Mouse (Mus musculus) cerebellum, adult 9-10 months (tissue): Measurements from ENCODE around the gene Gm28372.

Experiments used
- DNase-seq: peaks from one replicate; pipeline ENCODE4 v3.0.0; 2022

Gene Gm28372

DNA sequence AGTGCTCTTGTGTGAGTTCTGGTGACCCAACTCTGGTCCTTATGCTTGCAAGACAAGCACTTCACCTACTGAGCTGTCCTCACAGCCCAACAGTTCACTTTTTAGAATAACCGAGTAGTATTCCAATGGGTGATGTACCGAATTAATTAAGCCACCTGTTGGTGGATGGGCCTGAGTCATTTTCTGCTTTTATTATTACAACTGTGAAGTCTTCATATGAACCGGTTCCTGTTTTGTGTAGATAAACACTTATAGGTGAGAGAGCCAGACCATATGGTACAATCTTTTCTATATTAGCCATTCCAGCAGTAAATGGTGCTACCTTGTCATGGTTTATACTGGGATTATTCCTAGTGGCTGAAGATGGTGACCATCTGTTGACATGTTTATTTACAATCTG lies 7.7 kb downstream of the Gm28372 start:
- no peak for DNase-seq

DNA sequence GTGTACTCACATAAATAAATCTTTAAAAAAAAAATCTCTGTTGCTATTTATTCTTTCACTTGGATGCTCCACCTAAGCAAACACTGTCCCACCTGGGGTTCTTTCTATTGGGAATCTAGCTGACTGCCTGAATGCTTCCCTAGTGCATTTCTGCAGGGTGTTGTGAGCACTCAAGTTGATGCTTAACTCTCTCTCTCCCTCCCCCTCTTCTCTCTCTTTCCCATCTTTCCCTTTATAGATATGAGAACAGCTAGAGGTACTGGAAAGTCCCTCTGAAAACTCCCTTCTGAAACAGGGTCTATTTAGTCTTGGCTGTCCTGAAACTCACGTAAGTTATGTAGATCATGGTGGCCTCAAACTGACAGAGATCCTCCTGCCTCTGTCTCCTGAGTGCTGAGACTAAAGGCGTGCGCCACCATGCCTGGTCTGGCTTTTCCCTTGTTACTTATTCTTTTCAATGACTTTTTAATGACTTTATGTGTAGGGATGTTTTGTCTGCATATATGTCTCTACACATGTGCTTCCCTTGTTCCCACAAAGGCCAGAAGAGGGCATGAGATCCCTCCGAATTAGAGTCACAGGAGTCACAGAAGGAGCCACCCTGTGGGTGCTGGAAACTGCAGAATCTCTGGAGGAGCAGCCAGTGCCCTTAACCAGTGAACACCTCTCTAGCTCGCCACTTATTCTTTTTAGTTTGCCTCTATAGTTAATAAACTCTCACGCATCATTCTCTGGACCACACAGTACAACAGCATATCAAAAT lies 9.2 kb downstream of the Gm28372 start:
- no peak for DNase-seq

DNA sequence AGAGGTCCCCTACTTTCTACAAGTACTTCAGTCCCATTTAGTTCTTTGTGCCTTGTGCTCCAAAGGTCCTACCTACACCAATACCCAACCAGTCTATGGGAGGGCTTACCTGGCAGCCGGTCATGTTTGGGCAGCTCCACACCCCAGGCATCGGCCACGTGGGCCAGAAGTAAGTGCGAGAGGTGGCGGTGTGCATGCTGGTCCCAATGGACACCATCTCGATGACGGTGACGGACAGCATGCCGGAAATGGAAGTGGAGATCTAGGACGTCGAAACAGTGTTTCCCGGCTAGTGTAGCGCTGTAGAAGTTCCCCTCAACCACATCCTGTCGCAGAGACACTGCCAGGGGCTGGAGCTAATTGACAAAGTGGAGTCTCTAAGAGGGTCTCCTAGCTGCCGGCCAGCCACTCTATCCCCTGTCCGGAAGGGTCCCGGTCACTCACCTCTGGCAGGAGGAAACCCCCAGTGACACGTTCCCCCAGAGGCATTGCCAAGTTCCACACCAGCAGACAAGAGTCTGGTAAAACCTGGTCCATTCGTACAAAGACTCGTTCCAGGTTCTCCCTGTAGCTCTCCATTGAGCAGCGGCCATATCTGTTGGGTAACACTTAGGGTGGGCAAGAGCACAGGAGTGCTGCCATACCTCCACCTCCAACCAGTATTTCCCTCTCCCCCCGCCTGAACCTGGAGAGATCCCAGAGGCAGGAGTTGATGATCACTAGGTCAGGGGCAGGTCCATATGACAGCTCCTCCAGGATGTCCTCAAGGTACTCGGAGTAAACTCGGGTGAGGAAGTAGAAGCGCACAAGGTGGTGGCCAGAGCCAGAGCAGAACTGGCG lies 17.0 kb downstream of the Gm28372 start:
- peak; percentile 36 for DNase-seq

DNA sequence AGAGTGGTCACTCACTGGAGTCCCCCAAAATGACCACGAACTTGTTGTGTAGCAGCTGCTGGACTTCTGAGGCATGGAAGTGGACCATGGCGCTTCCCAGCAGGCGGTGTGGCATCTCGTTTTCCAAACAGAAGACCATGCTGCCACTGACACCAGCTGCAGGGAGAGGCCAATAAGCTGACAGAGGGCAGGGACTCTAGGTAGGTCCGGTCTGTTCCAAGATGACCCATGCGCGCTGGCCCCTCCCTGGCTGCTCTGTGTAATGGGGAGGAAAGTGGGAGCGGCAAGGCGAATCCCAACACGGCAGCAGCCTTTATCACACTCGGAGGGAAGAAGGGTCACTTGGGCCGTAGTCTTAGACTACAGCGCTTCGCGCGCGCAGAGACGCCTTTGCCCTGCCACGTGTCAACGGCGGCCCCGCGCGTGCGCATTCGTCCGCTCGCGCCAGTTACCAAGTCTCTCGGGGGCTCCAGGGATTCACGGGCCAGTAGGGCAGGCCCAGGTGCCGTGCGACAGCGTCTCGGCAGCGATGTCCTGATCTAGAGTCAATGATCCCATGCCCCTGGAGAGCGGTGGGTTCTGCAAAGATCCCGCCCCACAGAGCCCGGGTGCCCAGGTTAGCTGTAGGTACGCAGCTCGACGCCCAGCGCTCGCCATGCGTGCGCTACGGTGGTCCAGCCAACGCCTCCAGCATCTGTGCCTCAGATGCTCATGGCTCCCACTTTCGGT lies 18.5 kb downstream of the Gm28372 start:
- peak; percentile 86 for DNase-seq

DNA sequence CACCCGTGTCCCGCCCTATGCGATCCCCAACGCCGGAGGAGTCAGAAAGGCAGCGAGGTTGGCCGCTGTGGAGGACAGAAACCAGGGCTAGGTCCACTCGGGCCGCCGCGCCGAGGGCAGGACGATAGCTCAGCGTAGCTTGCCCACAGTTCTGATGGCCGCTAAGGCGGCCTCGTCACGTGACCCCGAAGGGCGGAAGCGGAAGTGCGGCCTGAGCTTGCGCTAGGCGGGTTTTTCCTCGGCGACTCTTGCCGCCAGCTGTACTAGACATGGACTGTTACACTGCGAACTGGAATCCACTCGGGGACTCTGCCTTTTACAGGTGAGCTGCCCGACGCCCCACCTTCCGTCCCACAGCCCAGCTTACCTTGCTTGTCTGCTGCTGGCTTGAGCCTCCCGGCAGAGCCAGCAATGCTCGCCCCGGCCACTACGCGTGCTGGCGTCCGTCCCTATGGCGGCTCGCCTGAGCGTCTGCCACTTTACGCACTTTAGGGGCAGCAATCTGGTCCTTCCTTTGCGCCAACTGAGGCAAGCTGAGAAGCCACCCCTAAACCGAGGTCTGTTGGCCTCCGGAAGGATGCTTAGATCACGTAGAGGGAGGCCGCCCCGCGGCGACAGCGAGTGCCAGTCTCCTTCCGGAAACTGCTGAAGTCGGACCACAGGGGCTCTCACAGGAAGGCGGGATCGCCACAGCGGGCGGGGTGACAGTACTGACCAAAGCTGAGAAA lies 19.3 kb downstream of the Gm28372 start, which contains the start of the genes Vps16 and Pced1a:
Gene Vps16 (plus strand): TSS at position 214 of the 728 bp plus-strand sequence.
Gene Pced1a (minus strand): TSS at position 576 of the 728 bp plus-strand sequence.
- peak; percentile 91 for DNase-seq

DNA sequence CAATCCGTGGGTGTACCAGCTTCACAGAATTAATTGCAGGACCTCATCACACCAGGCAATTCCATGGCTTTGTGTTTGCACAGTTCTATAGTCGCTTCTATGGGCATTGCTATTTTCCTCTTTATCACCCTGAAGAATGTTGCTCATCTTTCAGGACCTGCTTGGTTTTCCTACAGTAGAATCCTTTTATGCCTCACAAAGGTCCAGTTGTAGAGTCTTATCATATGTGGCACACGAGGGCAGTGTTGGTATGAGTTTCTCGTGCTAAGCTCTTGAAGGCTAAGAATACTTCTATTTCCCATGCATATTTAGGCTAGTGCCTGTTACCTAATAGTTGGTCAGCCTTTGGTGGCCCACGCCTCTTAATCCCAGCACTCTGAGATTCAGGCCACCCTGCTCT lies 20.1 kb downstream of the Gm28372 start:
- DNase-seq = no peak

DNA sequence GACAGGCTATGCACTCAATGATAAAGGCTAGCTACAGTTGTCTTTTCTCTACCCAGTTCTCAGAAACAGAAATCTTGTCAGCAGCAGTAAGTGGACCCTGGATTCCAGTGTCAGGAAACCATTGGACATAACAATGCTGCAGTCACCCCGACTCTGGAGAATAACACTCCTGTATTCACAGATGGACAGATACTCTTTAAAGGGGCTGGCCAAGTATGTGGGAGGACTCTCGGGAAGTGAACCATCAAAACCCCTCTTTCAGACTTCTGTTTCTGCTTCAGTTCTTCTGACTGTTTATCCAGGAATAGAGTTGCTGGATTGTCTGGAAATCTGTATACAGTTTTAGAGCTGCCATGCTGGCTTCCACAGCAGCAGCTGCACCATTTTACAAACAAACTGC lies 24.8 kb downstream of the Gm28372 start:
- no peak for DNase-seq

DNA sequence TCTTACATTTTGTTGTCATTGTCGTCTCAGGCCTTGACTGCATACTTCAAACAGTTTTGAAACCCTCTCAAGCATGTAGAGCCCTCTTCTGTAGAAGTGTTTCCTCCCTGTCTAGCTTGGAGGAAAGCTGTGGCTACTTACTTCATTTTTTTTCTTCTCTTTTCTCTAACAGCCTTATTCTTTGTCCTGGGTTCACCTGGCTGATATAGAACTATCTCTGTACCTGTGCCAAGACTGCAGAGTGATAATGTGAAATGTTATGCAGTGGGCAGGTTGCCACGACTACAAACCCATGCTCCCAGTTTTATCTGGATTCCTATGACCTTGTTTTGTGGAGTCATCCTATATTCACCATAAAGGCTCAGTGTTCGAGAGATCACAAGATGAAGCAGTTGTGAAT lies 25.4 kb downstream of the Gm28372 start:
- DNase-seq = no peak

DNA sequence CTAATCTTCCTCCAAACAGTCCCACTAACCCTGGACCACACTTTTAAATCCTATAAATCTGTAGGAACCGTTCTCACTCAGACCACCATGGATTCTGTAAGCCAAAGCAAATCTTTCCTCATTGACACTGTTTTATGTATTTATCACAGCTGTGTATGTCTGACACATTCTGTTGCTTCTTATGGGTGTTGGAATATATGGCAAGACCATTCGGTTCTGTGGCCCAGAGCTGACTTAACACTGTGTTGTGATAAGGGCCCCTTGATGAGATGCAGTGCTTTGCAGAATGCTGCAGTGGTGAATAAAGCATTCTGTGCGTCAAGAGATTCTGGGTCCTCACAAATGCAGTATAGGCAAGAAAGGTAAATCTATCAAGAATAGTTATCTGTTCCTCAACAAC lies 27.1 kb downstream of the Gm28372 start:
- no peak for DNase-seq

DNA sequence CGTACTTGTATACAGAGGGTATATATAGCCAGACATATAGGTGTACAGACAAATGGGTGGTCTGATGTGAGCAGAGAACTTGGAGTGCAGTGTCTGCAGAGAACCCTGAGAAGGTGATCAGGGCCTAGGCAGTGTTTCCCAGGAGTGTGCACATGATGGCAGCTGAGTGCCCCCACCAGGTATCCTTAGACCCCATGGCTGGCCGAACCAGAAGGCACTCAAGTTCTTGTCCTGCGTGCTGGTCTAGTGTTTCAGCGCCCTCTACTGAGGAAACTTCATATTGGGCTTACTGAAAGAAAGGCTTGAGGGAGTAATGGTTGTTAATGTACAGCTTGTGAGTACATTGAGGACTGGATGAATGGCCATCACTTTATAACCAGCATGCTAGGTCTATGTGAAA lies 28.1 kb downstream of the Gm28372 start:
- DNase-seq = peak; percentile 64

DNA sequence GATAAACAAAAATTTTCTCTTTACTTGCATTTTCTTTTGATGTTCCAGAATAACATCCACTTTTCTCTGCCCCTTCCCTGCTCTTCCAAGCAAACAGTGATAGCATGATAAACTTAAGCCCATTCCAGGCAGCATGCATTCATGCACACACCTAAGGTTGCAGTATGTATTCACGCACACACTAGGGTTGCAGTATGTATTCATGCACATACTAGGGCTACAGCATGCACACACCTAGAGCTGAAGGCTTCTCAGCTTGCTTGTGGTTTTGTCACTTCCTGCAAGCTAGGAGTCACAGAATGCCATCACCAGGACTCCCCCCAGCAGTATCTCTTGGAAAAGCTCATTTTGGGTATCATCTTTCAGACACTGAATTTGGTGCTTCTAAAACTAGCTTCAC lies 31.7 kb downstream of the Gm28372 start:
- DNase-seq = no peak

DNA sequence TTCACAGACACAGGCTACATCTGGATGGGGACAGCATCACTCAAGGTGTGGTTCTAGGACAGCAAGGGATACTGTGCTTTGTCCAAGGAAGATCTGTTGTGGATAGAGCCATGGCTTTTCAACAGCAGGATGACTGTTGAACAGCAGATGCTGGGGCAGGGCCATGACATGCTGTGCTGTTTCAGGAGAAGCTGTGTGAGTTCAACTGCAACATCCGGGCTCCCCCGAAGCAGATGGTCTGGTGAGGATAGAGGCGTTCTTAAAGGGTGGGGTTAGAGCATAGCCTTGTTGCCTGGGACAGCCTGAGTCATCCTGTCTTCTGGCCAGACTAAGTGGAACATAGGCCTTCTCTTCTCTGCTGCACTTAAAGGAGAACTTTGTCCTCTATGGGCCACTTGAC lies 33.8 kb downstream of the Gm28372 start:
- no peak for DNase-seq

DNA sequence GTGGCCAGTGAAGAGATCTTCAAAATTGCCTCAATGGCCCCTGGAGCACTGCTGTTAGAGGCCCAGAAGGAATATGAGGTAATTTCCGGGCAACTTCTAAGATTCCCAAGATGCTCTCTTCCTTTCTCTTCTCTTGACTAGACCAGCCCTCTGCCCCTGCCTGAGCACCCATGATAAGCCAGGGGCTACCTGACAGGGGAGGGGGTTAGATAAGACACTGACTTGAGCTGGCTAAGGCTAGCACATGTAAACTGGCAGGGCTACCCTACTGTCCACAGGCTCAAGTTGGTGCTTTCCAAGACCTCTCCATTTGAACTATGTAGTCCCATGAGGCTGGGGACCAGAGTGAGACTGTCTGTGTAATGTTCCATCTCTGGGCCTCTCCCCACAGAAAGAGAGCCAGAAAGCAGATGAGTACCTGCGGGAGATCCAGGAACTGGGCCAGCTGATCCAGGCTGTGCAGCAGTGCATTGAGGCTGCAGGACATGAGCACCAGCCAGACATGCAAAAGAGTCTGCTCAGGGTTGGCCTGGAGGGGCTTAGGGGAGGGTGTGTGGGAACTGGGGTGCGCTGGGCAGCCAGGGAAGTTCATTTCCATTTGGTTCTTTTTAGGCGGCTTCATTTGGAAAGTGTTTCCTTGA lies 34.9 kb downstream of the Gm28372 start:
- no peak for DNase-seq

DNA sequence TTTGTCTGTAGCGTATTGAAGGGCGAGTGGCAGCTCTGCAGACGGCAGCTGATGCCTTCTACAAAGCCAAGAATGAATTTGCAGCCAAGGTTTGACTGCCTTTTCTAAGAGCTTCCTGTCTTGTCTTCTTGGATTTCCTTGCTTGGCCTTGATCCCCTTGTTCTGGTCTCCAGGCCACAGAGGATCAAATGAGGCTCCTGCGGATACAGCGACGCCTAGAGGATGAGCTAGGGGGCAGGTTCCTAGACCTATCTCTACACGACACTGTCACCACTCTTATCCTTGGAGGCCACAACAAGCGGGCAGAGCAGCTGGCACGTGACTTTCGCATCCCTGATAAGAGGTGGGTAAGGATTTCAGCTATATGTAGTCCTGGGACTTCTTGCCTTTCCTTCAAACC lies 37.1 kb downstream of the Gm28372 start:
- DNase-seq = no peak

DNA sequence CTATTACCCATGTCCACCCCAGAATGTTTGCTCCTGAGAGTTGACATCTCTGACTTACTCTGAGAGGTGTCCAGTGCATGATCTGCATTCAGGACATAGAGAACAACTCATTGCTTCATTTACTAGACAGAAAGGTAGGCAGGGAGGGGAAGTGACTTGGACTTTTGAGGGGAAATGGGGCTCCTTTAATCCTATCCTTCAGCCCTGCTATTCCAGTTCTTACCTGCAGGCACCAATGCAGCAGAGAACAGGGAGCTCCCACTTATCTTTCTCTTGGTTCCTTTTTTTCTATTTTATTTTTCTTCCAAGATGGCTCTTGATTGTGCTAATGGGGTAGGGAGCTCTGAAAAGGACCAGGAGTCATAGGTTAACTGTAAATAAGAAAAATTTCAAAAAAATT lies 43.4 kb downstream of the Gm28372 start:
- no peak for DNase-seq

DNA sequence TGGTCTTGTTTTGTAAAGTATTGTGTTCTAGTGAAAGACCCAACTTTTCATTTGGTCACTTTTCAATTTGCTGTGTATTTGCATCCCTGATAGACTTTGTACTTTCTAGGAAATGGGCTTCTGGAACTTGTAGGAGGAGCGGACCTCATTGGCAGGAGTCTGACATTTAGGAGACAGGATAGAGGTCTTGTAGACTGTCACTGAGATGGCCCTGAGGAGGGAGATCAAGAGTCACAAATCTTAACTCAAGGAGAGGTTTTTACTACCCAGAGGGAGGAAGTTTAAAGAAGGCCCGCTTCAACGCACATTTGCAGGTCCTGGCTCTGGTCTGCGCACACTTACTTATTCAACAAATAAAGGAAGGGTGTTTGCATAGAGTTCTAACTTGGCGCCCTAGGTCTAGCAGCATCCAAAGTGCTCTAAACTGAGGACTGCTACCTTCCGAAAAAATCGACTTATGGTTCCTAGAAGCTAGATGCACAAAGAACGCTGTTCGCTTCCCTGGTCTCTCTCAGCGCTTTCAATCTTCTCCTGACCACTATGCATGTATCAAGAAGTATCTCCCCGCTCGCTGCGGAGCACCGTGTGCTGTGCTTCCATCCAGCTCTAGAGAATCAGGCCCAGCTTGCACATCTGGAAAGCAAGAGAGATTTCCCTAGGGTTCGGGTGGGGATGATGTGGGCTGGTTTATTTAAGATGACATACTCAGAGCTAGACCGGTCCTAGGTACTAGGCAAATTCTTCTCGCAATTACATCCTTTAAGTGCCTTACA lies 44.2 kb downstream of the Gm28372 start:
- no peak for DNase-seq

DNA sequence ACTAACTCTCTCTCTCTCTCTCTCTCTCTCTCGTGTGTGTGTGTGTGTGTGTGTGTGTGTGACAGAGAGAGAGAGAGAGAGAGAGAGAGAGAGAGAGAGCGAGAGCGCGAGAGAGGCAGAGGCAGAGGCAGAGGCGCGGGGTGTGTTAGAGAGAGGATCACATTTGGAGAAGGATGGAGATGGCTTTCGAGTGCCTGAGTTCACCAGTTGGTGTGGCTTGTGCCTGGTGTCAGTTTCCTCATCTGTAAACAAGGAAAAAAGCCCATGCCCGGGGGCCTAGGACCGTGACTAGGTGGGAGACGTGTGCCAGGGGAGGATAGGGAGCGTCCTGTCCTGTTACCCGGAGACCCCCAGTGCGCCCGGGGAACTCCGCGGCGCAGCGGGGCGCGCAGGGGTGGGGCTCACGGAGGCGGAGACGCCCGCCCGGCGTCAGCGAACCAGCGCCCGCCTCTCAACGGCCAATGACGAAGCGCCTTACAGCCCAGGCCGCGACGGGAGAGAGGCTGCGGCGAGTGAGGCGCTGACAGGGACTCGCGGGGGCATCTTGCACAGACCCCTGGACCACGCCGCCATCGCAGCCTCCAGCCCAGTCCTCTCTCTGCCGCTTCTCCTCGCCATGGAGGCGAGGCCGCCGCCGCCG lies 44.9 kb downstream of the Gm28372 start, which contains the start of gene Ptpra:
Gene Ptpra (plus strand): TSS at position 485 of the 640 bp plus-strand sequence.
- peak; percentile 88 for DNase-seq

DNA sequence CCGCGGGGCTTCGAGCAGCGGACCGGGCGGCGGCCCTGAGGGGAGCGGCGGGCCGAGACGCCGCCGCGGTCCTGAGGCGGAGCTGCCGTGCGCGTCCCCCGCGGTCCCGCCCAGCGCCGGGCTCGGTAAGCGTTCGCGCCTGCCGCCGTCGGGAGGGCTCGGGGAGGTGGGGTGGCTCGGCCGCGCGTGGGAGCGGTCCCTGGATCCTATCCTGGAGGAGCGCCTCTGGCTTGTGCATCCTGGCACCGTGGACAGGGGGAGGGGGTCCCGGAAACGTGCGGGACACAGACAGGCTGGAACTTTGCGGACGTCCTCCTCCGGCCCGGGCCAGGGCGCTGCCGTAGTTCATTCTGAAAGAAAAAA lies 45.4 kb downstream of the Gm28372 start:
- peak; percentile 71 for DNase-seq

DNA sequence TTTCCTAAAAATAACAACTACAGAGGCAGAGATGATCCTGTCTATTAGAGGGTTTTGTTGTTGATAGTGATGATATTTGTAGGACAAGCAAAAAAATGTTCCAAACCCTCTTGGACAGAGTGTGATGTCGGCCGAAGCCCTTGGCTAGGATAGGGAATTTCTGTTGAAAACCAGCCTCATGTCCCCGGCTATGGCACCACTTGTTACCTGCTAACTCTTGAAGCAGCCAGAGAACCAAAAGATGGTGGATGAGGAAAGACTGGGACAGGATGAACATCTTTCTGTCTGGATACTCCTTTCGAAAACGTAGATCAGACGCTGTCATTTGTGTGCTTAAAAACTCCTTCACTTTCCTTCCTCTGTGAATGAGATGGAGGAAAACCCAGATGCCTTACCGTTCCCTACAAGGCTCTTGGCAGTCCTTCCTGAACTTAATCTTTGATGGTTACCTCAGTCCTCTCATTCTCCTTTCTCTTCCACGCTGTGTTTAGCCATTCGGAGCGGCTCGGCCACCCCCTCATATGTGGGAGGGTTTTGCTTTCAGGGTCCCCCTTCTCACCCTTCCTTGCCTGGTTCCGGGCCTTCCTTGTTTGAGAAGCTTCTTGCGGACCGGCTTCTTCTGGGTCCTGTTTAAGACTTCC lies 46.2 kb downstream of the Gm28372 start:
- DNase-seq = no peak

DNA sequence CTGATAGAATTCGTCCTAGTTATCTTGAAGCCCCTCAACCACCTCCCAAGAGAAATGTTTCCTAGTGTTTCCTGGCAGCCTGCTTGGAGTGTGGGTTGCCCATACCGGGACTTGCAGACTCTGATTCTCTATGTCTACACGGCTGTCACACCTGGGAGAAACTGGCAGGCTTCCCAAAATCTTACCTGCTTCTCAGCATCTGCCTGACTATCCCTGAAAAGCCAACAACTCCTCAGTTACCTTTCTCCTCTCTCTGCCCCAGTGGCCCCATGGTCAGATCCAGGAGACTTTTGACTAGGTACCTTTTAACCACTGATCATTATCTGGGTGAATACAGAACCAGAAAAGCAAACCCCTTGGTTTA lies 46.7 kb downstream of the Gm28372 start:
- DNase-seq = peak; percentile 39
